Mouse (Mus musculus): ENCODE results near the gene Akr1c14. TPM values are rescaled to one million over a fixed set of nuclear protein-coding genes. Genes with fewer than 3 reads are reported as not detected.
"Not testable (repeated sequence)": the region's sequence is repeated elsewhere in the genome, so short reads cannot be mapped to it uniquely, and the experiment has no call there.

Gene Akr1c14
- total RNA-seq, 2 experiments from 2014 or later, result 3.0 to 3.5 TPM

- no peak for DNase-seq
These were observed 74.3 kb downstream of the Akr1c14 start for GRCm38 (mm10) chr13:4123146-4123545.

- DNase-seq, result not testable (repeated sequence)
These were observed 75.7 kb downstream of the Akr1c14 start for GRCm38 (mm10) chr13:4124471-4124870.

GRCm38 (mm10) chr13:4125846-4126245 is 77.0 kb downstream of the Akr1c14 start:
- DNase-seq, result not testable (repeated sequence)

- DNase-seq, result peak; percentile 3
These were observed 80.3 kb downstream of the Akr1c14 start for GRCm38 (mm10) chr13:4129100-4129499.

- DNase-seq, result no peak
These were observed 82.5 kb downstream of the Akr1c14 start for GRCm38 (mm10) chr13:4131317-4131716.

- no peak for DNase-seq
These were observed 82.9 kb downstream of the Akr1c14 start for GRCm38 (mm10) chr13:4131721-4132120.

GRCm38 (mm10) chr13:4133070-4133469 is 84.3 kb downstream of the Akr1c14 start:
- no peak for DNase-seq

Other genes with a start within 250 kb of the Akr1c14 start
- not detected for gene Calml3, start 244.7 kb upstream of the Akr1c14 start, total RNA-seq (2021)
- not detected for gene Calm4, start 211.3 kb upstream of the Akr1c14 start, total RNA-seq (2021)
- not detected for gene Calm5, start 194.8 kb upstream of the Akr1c14 start, total RNA-seq (2021)
- 10 to 100 TPM; 48.0 to 48.7 TPM for gene Net1, start 130.8 kb upstream of the Akr1c14 start, total RNA-seq (2021)
- gene Tubal3, start 130.7 kb upstream of the Akr1c14 start, total RNA-seq (2021), result not detected
- gene Ucn3, start 103.7 kb upstream of the Akr1c14 start, total RNA-seq (2021), result not detected
- gene Akr1c18, start 101.6 kb downstream of the Akr1c14 start, total RNA-seq (2021), result under 1 TPM; 0.66 to 0.79 TPM
- under 1 TPM; 0.47 to 0.70 TPM for gene Akr1c13, start 142.1 kb downstream of the Akr1c14 start, total RNA-seq (2021)
- under 1 TPM; 0.20 to 0.47 TPM for gene Akr1c19, start 179.7 kb downstream of the Akr1c14 start, total RNA-seq (2021)
- not detected for gene Akr1c12, start 230.4 kb downstream of the Akr1c14 start, total RNA-seq (2021)

Measured in gastrocnemius, postnatal 10 days (tissue).